Mouse (Mus musculus): Measurements from ENCODE around the gene Isoc2b. TPM values are rescaled to one million over a fixed set of nuclear protein-coding genes. Genes with fewer than 3 reads are reported as not detected.

The Isoc2b gene
- polyA plus RNA-seq, 1 experiment = not detected

- Histone ChIP-seq H3K4me1 (ENCODE audit: control insufficient read depth, insufficient read depth, low read length) (no peaks in the 10 kb centered on the region), H3K4me3 (ENCODE audit: insufficient read depth, low read depth, low read length) (no peak overlapping the region), H3K27ac (ENCODE audit: insufficient read depth, low read depth, low read length) (no peak overlapping the region)
- 80% methylated on average over 12 of the region's 12 CpGs for WGBS
- TF ChIP-seq CTCF (IDR thresholded peaks at IDR 0.05; ENCODE audit: insufficient read depth, low read depth, low read length) = no peak
- TF ChIP-seq POLR2A (IDR thresholded peaks at IDR 0.05; ENCODE audit: insufficient read depth, low read depth, low read length) = no peak
Measured at GRCm38 (mm10) chr7:4859418-4859978, 10.6 kb downstream of the Isoc2b start.

- TF ChIP-seq POLR2A (IDR thresholded peaks at IDR 0.05; ENCODE audit: insufficient read depth, low read depth, low read length) = no peak
- TF ChIP-seq CTCF (IDR thresholded peaks at IDR 0.05; ENCODE audit: insufficient read depth, low read depth, low read length) = no peak
- no peak overlapping the region for H3K27ac ChIP-seq (ENCODE audit: insufficient read depth, low read depth, low read length)
- no peak overlapping the region for H3K4me3 ChIP-seq (ENCODE audit: insufficient read depth, low read depth, low read length)
- no peaks in the 10 kb centered on the region for H3K4me1 ChIP-seq (ENCODE audit: control insufficient read depth, insufficient read depth, low read length)
- 66% methylated on average over 7 of the region's 7 CpGs for WGBS
Measured at GRCm38 (mm10) chr7:4857321-4857720, 12.7 kb downstream of the Isoc2b start.

DNA sequence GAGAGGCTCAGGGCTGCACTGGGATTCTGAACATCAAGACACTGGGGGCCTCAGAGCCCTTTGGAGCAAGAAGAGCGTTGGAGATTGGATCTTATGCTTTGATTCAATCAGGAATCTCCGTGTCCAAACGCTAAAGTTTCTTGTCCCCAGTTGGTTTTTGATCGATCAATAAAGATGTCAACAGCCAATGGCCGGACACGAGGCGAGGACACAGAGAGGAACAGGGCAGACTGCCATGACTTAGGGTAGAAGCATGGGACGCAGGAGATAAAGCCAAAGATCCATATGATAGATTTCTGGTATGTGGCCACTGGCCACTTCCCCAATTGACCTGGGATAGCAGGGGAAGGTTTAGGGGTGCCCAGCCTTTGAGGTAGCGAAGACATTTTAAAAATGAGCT, 13.6 kb downstream of the Isoc2b start:
- Histone ChIP-seq H3K4me3 (ENCODE audit: insufficient read depth, low read depth, low read length) (no peak overlapping the region), H3K4me1 (ENCODE audit: control insufficient read depth, insufficient read depth, low read length) (no peaks in the 10 kb centered on the region), H3K27ac (ENCODE audit: insufficient read depth, low read depth, low read length) (no peak overlapping the region)
- WGBS = 94% methylated on average over 9 of the region's 9 CpGs
- no peak for TF ChIP-seq POLR2A (IDR thresholded peaks at IDR 0.05; ENCODE audit: insufficient read depth, low read depth, low read length)
- no peak for TF ChIP-seq CTCF (IDR thresholded peaks at IDR 0.05; ENCODE audit: insufficient read depth, low read depth, low read length)

DNA sequence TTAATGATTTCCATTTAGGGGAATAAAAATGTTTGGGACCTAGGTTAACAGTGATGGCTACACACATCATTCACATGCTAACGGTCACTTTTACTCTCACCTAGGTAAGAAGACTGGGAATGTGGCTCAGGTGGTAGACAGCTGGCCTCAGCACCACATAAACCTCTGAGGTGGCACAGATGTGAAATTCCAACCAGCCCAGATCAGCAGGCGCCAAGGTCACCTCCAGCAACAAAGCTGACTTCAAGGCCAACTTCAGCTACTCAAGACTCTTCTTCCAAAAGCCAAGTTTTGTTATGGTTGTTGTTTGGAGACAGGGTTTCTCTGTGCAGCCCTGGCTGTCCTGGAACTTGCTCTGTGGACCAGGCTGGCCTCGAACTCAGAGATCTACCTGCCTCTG, 16.4 kb downstream of the Isoc2b start:
- H3K4me1 ChIP-seq (ENCODE audit: control insufficient read depth, insufficient read depth, low read length) = no peaks in the 10 kb centered on the region

GRCm38 (mm10) chr7:4851315-4851688, 18.8 kb downstream of the Isoc2b start:
- no peak for TF ChIP-seq CTCF (IDR thresholded peaks at IDR 0.05; ENCODE audit: insufficient read depth, low read depth, low read length)
- no peak for TF ChIP-seq POLR2A (IDR thresholded peaks at IDR 0.05; ENCODE audit: insufficient read depth, low read depth, low read length)
- Histone ChIP-seq H3K27ac (ENCODE audit: insufficient read depth, low read depth, low read length) (no peak overlapping the region), H3K4me3 (ENCODE audit: insufficient read depth, low read depth, low read length) (no peak overlapping the region), H3K4me1 (ENCODE audit: control insufficient read depth, insufficient read depth, low read length) (no peaks in the 10 kb centered on the region)
- 82% methylated on average over 8 of the region's 8 CpGs for whole genome bisulfite sequencing

More for the DNA sequence above, 16.4 kb downstream of the Isoc2b start:
- Histone ChIP-seq H3K4me3 (ENCODE audit: insufficient read depth, low read depth, low read length) (no peak overlapping the region), H3K27ac (ENCODE audit: insufficient read depth, low read depth, low read length) (no peak overlapping the region)
- WGBS = 90% methylated on average over 3 of the region's 3 CpGs
- TF ChIP-seq POLR2A (IDR thresholded peaks at IDR 0.05; ENCODE audit: insufficient read depth, low read depth, low read length) = no peak
- no peak for TF ChIP-seq CTCF (IDR thresholded peaks at IDR 0.05; ENCODE audit: insufficient read depth, low read depth, low read length)

GRCm38 (mm10) chr7:4850621-4851314, 19.3 kb downstream of the Isoc2b start:
- 86% methylated on average over 11 of the region's 11 CpGs for WGBS
- no peak overlapping the region for H3K4me3 ChIP-seq (ENCODE audit: insufficient read depth, low read depth, low read length)
- H3K4me1 ChIP-seq (ENCODE audit: control insufficient read depth, insufficient read depth, low read length) = no peaks in the 10 kb centered on the region
- TF ChIP-seq CTCF (IDR thresholded peaks at IDR 0.05; ENCODE audit: insufficient read depth, low read depth, low read length) (no peak), POLR2A (IDR thresholded peaks at IDR 0.05; ENCODE audit: insufficient read depth, low read depth, low read length) (no peak)
- H3K27ac ChIP-seq (ENCODE audit: insufficient read depth, low read depth, low read length) = no peak overlapping the region

DNA sequence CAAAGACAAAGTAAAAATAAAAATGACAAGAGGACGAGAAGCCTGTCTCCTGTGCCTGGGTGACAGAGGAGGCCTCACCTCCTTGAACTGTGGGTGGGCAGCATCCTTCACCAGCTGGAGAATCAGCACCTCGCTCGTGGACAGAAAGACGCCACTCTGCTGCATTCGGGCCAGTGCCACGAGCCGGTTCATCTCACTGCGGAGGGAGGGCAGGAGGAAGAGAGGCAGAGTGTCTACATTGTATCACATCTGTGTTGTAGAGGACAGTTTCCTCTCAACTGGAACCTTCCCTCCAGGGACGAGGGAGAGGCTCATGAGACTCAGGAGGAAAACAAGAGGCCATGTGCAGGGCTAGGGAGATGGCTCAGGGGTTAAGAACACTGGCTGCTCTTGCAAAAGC, 20.7 kb downstream of the Isoc2b start:
- no peak overlapping the region for H3K4me3 ChIP-seq (ENCODE audit: insufficient read depth, low read depth, low read length)
- H3K4me1 ChIP-seq (ENCODE audit: control insufficient read depth, insufficient read depth, low read length) = no peaks in the 10 kb centered on the region
- WGBS = 59% methylated on average over 9 of the region's 9 CpGs
- no peak for TF ChIP-seq CTCF (IDR thresholded peaks at IDR 0.05; ENCODE audit: insufficient read depth, low read depth, low read length)
- TF ChIP-seq POLR2A (IDR thresholded peaks at IDR 0.05; ENCODE audit: insufficient read depth, low read depth, low read length) = no peak
- H3K27ac ChIP-seq (ENCODE audit: insufficient read depth, low read depth, low read length) = no peak overlapping the region

GRCm38 (mm10) chr7:4844917-4845309, 25.1 kb downstream of the Isoc2b start:
- TF ChIP-seq POLR2A (IDR thresholded peaks at IDR 0.05; ENCODE audit: insufficient read depth, low read depth, low read length) (no peak), CTCF (IDR thresholded peaks at IDR 0.05; ENCODE audit: insufficient read depth, low read depth, low read length) (no peak)
- WGBS = 2% methylated on average over 13 of the region's 13 CpGs
- Histone ChIP-seq H3K4me3 (ENCODE audit: insufficient read depth, low read depth, low read length) (peak overlapping the region; percentile 76), H3K4me1 (ENCODE audit: control insufficient read depth, insufficient read depth, low read length) (peaks cover 12% of the 10 kb centered on the region), H3K27ac (ENCODE audit: insufficient read depth, low read depth, low read length) (peak overlapping the region; percentile 28; the same call in 1 of the 2 replicates)

DNA sequence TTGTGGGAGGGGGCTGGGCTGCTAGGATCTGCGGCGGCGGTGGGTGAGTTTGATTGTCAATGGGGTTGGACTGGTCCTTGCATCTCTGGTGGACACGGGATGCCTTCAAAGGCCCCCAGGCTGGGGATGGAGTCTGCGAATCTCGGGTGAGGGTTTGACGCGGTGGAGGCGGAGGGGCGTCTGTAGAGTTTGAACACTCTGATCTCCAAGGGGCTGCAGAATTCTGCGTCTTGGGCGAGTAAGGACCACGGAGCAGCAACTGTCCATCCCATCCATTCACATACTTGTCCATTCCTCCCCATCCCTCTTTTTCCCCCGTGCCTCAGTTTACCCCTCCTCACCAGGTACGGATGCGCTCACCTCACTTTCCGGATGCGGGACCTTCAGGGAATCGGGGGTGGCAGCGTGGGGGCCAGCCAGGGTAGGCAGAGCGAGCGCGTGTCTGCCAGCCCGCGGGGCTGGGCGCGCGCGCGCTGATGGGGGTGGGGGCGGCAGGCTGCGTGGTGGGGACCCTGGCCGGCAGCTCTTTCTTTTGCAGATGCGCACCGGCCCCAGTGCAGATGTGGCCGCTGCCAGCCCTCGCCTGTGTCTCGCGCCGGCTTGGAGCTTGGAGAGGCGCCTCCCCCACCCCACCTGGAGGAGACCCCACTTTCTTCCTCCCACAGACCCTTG, 25.7 kb downstream of the Isoc2b start, which contains the start of gene Shisa7:
TSS of gene Shisa7 (minus strand) at position 452 of the 672 bp plus-strand sequence.
- peak within 1 kb of the TSS; percentile 81 for H3K27ac ChIP-seq (ENCODE audit: insufficient read depth, low read depth, low read length)
- H3K4me3 ChIP-seq (ENCODE audit: insufficient read depth, low read depth, low read length) = peak within 1 kb of the TSS; percentile 76
- 1% methylated on average over 40 of the region's 41 CpGs for WGBS
- TF ChIP-seq POLR2A (IDR thresholded peaks at IDR 0.05; ENCODE audit: insufficient read depth, low read depth, low read length) (no peak; the same call in 1 of the 2 replicates), CTCF (IDR thresholded peaks at IDR 0.05; ENCODE audit: insufficient read depth, low read depth, low read length) (no peak)
- peaks cover 12% of the 10 kb centered on the region for H3K4me1 ChIP-seq (ENCODE audit: control insufficient read depth, insufficient read depth, low read length)

Measured in olfactory bulb, adult 2 months (tissue).